Mouse (Mus musculus) olfactory bulb, adult 2 months (tissue): ENCODE results near the gene Calcoco1. TPM values are rescaled to one million over a fixed set of nuclear protein-coding genes. Genes with fewer than 3 reads are reported as not detected.
A peak's percentile ranks its signal among the peaks of the same experiment; 100 is the strongest.

Source experiments
- H3K27ac ChIP-seq: fragments of 200-500 bp; 2 replicates; pipeline ENCODE4 v1.5.1; 2012; ENCODE audit warnings: low read depth, low read length; ENCODE audit not compliant: insufficient read depth
- H3K4me1 ChIP-seq: fragments of 200-500 bp; 2 replicates; pipeline ENCODE4 v1.6.1; 2012; ENCODE audit warnings: low read length; ENCODE audit not compliant: control insufficient read depth, insufficient read depth
- H3K4me3 ChIP-seq: fragments of 200-500 bp; 2 replicates; pipeline ENCODE4 v1.5.1; 2012; ENCODE audit warnings: mild to moderate bottlenecking, low read depth, low read length, moderate library complexity; ENCODE audit not compliant: insufficient read depth
- CTCF ChIP-seq: fragments of 200-500 bp; IDR thresholded peaks from 2 replicates; pipeline ENCODE4 v1.5.1; 2012; ENCODE audit warnings: low read depth, mild to moderate bottlenecking, low read length, moderate library complexity; ENCODE audit not compliant: insufficient read depth
- POLR2A ChIP-seq: fragments of 200-500 bp; IDR thresholded peaks from 2 replicates; pipeline ENCODE4 v1.6.1; 2012; ENCODE audit warnings: mild to moderate bottlenecking, low read depth, low read length, moderate library complexity; ENCODE audit not compliant: insufficient read depth
- WGBS: fragments of 180-500 bp; shearing (Covaris S2); methylation state at CpG from one replicate; pipeline ENCODE4 v1.1.7; 2018; 5-methylcytosine and 5-hydroxymethylcytosine counted together
- polyA plus RNA-seq: library from polyadenylated mRNA; stranded (reverse); fragments of >200 nt; gene quantifications from 2 replicates; pipeline ENCODE4 v1.2.4, GENCODE M21; 2012; ENCODE audit warnings: low replicate concordance; ENCODE audit not compliant: missing spikeins, insufficient read depth, insufficient read length

Gene Calcoco1
- polyA plus RNA-seq, 1 experiment: not detected

DNA sequence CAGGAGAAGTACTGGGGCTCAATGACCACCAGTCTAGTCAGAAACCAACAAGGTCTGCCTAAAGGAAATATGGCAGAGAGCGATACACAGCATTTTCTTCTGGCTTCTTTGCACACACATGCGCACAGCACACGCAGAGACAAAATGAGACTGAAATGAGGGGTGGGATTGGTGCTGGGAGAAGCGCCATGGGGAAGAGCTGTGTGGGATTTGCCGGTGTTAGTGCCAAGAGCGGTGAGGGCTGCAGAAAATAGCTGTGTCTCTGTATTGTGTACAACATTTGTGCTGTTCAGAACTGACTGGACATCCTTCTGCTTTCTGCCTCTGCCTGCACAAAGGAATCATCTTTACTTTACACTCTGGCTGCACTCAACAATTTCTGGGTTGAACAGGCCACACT lies 10.4 kb upstream of the Calcoco1 start:
- TF ChIP-seq CTCF: no peak
- TF ChIP-seq POLR2A: no peak
- Histone ChIP-seq H3K27ac (no peak overlapping the region), H3K4me1 (peaks cover 21% of the 10 kb centered on the region), H3K4me3 (no peak overlapping the region)
- WGBS: 64% methylated on average over 6 of the region's 6 CpGs

DNA sequence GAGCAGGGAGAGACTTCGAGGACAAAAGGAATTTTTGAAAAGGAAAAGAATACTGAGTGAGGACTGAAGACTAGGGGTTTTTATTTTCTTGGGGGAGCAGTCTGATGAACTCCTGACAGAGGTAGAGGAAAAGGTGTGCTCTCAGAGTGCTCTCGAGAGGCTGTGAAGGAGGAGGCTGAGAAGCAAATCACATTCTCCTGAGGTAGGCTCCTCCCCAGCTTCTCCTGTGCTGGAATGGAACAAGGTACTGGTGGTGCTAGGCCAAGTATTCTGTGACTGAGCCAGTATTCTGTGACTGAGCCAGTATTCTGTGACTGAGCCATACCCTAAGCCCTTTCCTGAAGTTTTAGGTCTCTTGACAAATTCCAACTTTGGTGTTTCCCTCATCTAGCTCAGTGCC lies 6.0 kb upstream of the Calcoco1 start:
- no peak overlapping the region for H3K27ac ChIP-seq
- H3K4me1 ChIP-seq: no peaks in the 10 kb centered on the region
- TF ChIP-seq POLR2A (no peak), CTCF (no peak)
- 86% methylated on average over 2 of the region's 2 CpGs for WGBS
- no peak overlapping the region for H3K4me3 ChIP-seq

DNA sequence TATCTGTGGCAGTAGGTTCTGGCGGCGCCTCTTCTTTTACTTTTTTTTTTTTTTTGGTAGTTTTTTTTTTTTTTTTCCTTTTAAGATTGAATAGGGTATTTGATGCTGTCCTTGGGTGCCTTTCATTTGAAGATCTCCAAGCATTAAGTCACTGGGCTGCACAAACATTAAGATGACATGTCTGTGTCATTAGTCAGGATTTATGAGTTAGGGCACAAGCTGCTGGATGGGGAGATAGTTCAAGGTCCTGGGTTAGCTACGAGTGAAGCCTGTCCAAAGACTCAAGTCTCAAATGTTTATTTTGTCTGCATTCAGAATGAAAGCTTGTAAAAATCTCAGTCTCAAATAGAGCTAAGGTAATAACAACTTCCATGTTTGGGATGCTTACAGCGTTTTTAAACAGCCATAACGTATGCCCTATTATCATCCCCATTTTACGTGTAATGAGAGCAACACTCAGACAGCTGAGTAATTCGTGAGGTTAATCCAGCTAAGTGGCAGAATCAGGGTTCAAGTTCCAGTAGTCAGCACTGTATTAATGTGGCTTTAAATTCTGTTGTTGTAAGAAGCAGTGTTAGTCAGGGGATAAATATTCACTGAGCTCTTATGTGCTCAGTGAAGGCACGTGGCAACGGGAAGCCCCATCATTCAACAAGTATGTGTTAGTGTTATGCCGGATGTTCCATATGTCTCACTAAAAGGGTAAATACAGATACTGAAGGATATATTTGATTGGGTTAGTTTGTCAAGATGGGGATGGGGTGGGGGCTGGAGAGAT lies 1.6 kb upstream of the Calcoco1 start:
- Histone ChIP-seq H3K27ac (no peak overlapping the region), H3K4me3 (no peak overlapping the region), H3K4me1 (peaks cover 4% of the 10 kb centered on the region; the same call in 1 of the 2 replicates)
- no peak for TF ChIP-seq POLR2A
- no peak for TF ChIP-seq CTCF
- 86% methylated on average over 10 of the region's 10 CpGs for WGBS

DNA sequence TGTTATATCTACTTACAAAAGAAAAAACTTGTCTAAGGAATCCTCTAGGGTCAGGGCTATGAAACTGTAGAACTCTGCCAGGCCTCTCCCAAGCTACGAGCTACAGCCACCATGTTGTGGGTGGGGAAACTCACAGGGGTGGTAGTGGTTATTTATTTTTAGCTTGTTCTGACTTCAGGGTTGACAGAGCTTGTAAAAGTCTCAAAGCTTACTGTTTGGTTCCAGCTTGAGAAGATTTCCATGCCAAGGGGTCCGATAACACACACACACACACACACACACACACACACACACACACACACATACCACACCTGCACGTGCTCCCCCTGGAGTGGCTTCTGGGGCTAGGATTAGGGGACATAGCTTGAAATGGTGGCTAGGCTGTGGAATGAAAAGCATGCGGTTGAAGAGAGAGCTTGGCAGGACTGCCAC lies 538 bp upstream of the Calcoco1 start:
- WGBS: 23% methylated on average over 4 of the region's 4 CpGs
- TF ChIP-seq CTCF (no peak), POLR2A (no peak)
- Histone ChIP-seq H3K4me1 (peaks cover 4% of the 10 kb centered on the region; the same call in 1 of the 2 replicates), H3K27ac (peak overlapping the region; percentile 19; the same call in 1 of the 2 replicates), H3K4me3 (peak overlapping the region; percentile 33)

DNA sequence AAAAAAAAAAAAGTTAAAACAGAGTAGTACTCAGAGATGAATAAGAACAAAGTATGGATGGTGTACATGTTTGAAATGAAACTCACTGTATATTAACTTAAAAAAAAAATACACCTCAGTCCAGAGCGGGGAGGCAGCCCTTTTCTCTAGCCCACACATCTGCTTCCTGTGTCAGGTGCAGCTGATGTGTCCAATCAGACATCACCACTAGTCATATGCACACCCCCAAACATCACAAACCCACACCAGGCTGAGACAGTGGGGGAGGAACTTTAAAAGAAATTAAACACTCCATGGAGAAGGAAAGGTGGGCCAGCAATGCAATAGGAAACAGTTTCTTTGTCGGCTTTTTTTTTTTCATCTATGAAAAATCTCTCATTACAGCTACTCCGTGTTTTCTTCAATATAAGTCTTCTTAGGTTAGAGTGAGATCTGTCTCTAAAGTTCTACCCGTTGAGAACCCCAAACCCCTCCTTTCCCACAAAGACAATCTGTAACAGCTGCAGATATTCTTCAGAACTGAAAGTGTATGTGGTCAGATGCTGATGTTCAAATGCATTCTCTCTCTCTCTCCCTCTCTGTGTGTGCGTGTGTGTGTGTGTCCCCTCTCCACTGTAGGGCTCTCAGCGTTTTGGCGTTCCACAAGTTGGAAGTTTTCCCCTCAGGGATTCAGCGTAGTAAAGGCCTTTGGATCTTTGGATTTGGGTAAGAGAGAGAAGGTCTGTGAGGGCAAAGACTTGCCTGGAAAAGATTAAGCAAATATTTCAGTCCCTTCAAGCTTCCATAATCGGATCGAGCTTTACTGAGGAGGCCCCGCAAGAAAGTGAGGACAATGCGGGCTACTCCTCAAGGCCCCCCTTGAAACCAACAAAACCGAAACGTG lies 721 bp downstream of the Calcoco1 start:
- TF ChIP-seq CTCF: no peak
- TF ChIP-seq POLR2A: no peak
- 12% methylated on average over 14 of the region's 14 CpGs for WGBS
- peak overlapping the region; percentile 95 for H3K4me3 ChIP-seq
- H3K27ac ChIP-seq: no peak overlapping the region
- H3K4me1 ChIP-seq: peaks cover 4% of the 10 kb centered on the region; the same call in 1 of the 2 replicates

DNA sequence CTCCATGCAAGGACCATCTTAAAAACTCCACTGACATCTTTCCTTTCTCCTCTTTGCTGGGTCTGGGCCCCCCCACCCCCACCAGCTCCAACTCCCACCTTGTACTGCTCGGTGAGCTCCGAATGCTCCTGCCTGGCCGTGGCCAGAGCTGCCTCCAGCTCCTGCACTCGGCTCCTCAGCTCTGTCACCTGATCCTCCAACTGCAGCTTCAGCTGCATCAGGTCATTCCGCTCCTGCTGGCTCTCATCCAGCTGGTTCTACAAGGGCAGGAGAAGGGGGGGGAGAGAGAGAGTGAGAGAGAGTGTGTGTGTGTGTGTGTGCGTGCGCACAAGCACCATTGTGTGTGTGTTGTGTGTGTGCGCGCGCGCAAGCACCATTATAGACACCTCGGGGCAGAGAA lies 5.8 kb downstream of the Calcoco1 start:
- 78% methylated on average over 12 of the region's 12 CpGs for WGBS
- no peak for TF ChIP-seq CTCF
- TF ChIP-seq POLR2A: no peak

DNA sequence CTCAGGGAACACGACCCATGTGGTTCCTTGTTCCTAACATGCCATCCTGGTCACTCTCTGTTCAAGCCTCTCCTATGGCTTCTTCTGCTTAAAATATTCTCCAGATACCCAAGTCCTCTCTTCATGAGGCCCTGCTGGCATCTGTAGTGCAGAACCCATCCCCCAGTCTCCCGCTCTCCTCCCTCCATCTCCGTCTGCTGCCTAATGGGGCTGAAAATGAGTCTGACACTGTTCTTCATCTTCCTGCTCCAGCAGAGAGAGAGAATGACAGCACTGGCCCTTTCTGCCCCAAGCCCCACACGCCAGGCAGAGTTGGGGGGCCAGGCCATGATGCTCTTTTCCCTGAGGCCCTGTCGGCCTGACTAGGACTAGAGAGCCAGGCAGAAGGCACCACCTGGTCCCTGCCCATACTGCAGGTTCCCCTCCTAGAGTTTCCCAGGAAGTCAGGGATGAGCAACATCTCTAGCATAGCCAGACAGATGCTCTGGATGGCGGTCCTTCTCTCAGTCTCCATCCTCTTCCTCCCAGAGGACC lies 14.2 kb downstream of the Calcoco1 start:
- Histone ChIP-seq H3K4me1 (peaks cover 14% of the 10 kb centered on the region), H3K27ac (no peak overlapping the region), H3K4me3 (no peak overlapping the region)
- 66% methylated on average over 6 of the region's 6 CpGs for WGBS
- no peak for TF ChIP-seq CTCF
- no peak for TF ChIP-seq POLR2A

More for the DNA sequence above, 5.8 kb downstream of the Calcoco1 start:
- H3K27ac ChIP-seq: no peak overlapping the region
- no peak overlapping the region for H3K4me3 ChIP-seq
- no peaks in the 10 kb centered on the region for H3K4me1 ChIP-seq

DNA sequence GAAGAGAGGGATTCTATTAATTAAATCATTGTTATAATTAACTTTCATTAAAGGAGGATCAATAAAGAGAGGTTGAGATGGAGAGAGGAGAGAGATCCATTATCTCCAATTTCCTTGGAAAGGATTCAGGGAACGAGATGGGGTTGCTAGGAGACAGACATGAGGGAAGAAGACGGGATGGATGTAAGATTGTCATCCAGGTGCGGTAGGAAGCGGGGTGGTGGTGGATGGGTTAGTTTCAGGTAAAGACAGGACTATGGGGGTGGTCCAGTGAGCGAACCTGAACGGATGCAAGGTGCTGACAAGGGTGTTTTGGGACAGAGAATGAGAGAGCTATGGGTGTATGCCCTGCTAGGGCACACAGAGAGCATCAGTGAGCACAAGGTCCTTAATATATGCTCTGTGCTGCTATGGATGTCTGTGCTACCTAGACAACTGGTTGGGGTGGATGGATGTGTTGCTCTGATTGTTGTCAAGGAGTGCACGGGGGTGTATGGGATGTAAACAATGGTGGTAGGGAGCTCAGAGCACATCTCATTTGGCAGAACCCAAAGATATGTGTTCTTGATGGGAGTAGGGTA lies 16.0 kb downstream of the Calcoco1 start:
- Histone ChIP-seq H3K27ac (no peak overlapping the region), H3K4me1 (peaks cover 14% of the 10 kb centered on the region), H3K4me3 (no peak overlapping the region)
- WGBS: 68% methylated on average over 7 of the region's 7 CpGs
- TF ChIP-seq POLR2A (no peak), CTCF (no peak)
